Mouse (Mus musculus) urinary bladder, postnatal 4 days (tissue): ENCODE data around the gene Epc2.

ENCODE experiments used
- DNase-seq, 2 experiments: peaks; one replicate each; pipeline ENCODE4 v3.0.0; 2021 to 2022; ENCODE audit warnings: low spot score in 2 of 2

Epc2 gene

DNA sequence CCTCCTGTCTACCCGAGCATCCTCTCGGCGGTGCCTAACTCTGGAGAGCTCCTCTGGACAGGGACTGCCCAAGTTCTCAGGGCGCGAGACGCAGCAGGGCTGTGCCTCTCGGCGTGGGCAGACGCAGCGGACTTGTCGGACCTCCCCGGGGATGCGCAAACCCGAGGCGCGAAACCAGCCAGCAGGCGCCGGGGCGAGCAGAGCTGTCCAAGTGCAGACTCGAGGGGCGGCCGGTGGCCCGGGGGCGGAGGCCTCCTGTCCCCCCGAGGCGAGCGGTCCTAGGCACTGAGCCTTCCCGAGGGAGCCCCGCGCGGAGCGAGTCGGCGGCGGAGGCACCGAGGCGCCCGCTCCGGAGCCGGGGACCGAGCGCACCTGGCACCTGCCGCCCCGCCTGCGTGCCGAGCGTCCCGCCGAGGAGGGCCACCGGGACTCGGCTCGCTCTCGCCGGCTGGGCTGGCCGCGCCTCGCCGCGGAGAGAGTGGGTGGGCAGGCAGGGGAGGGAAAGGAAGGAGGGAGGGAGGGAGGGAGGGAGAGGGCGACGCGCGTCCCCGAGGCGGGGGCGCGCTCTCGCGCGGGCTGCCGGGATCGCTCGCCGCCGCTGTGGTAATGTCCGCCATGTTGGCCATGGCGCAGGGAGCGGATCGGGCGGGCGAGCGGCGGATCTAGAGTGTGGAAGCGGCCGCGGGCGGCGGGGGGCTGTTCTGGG, at the start of gene Epc2:
Epc2 (plus strand) TSS at position 556 of the 706 bp plus-strand sequence.
- DNase-seq = peak; percentile 80 to 83

DNA sequence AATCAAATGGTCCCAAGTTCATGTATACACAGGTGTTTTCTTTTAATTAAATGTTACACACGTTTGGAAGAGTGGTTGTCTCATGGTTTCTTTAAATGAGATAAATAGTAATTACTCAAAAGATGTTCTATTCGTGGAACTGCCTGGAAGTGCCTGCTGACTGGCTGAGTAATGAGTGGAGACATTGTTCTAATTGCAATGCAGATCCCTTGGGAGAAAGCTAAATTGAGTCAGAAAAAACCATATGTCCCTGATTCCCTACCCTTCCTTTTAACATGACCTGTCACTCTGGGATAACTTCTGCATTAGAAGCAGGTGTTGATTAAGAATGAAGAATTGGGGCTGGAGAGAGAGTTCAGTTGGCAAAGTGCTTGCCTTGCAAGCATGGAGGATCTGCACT, 45.3 kb upstream of the Epc2 start:
- no peak for DNase-seq

- DNase-seq = no peak
Measured at GRCm38 (mm10) chr2:49411685-49412084, 39.6 kb upstream of the Epc2 start.

GRCm38 (mm10) chr2:49412576-49412975, 38.7 kb upstream of the Epc2 start:
- no peak for DNase-seq

GRCm38 (mm10) chr2:49415868-49416267, 35.4 kb upstream of the Epc2 start:
- no peak for DNase-seq

- no peak for DNase-seq
Measured at GRCm38 (mm10) chr2:49417018-49417604, 34.2 kb upstream of the Epc2 start.

GRCm38 (mm10) chr2:49420396-49420795, 30.9 kb upstream of the Epc2 start:
- DNase-seq = no peak

- no peak for DNase-seq
Measured at GRCm38 (mm10) chr2:49423857-49424256, 27.4 kb upstream of the Epc2 start.

- no peak for DNase-seq
Measured at GRCm38 (mm10) chr2:49424788-49425187, 26.5 kb upstream of the Epc2 start.

GRCm38 (mm10) chr2:49426175-49426574, 25.1 kb upstream of the Epc2 start:
- DNase-seq = no peak

GRCm38 (mm10) chr2:49431015-49431414, 20.3 kb upstream of the Epc2 start:
- no peak for DNase-seq

GRCm38 (mm10) chr2:49433211-49433610, 18.1 kb upstream of the Epc2 start:
- no peak for DNase-seq

GRCm38 (mm10) chr2:49446238-49446637, 5.0 kb upstream of the Epc2 start:
- no peak for DNase-seq

DNA sequence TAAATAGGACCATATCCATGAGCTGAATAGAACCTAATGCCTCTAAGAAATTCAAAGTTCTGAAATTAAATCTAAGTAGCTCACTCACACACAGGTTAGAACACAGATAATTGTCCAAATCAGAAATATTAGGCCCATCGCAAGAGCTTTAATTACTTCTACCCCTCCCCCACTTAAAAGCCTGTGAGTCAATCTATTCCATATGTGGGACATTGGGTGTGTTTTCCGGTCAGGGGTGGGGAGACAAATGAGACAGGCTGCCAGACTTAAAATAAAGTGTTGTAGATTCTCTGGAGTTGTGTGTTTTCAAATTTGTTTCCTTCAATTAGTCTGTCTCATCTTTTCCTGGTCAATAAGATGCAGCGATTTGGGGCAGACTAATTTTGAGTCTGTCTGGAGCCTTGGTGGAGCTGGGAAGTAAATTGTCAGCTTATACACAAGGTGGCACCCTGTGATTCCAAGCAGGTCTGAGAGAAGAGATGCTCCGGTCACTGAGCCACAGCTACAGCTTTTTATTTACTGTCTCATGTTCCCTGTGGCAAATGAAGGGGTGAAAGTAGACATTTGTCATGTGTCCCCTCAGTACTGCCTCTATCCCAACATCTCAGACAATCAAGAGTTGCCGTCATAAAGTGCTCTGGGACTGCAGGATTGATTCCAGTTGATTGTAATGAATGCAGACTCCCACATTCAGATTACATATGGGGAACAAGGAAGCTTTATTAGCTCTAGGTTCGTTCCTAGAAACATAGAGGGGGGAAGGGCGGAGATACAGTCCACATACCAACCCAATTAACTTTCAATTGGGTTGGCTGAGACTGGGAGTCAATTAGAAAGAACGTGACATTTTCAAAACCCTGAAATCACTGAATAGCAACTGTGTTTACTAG, 3.5 kb upstream of the Epc2 start:
- DNase-seq = no peak

DNA sequence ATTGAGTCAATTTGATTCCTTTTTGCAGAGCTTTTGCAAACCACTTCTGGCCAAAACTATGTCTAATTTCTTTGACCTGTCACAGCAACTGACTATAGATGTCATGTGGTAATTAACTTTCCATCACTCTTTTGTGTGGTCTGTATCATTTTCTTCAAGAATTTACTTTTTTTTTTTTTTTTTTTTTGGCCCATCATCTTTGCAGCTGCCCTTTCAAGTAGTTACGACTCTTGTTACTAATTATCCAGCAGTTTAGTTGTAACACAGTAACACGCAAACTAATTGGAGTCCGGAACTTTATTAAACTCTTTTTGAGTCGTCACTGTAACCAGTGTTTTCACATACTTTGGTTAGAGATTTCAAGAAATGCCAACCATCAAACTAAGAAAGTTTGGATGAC, 819 bp upstream of the Epc2 start:
- no peak for DNase-seq

GRCm38 (mm10) chr2:49451637-49452211, 438 bp downstream of the Epc2 start:
- DNase-seq = peak; percentile 93

DNA sequence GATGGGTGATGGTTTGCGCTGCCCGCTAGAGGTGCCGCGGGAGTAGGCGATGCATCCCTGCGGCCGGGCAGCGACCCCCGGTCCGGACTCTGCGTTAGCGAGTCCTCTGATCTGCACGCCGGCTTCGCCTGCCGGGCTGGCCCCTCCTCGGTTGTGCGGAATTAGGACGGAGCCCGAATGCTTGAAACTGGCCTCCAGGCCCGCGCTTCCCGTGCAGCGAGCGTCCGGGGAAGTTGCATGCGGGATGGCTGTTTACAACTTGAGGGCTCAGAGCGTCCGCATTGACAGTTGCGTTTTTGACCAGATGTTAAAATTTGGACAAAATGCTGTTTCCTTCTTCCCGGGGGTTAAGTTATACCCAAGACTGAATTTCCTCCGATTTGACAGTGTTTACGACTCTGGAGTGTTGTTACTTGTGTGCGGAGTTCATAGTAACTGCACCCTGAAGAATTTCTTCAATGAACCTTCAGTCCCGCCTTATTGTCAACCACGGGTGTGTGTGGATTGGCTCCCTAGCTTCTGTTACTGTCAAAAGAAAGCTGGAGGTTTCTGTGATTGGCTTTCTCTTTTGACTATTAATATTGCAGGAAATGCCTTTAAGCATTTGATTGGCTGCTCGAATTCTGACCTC, 1.3 kb downstream of the Epc2 start:
- DNase-seq = peak in 1 of 2 experiments; percentile 29

DNA sequence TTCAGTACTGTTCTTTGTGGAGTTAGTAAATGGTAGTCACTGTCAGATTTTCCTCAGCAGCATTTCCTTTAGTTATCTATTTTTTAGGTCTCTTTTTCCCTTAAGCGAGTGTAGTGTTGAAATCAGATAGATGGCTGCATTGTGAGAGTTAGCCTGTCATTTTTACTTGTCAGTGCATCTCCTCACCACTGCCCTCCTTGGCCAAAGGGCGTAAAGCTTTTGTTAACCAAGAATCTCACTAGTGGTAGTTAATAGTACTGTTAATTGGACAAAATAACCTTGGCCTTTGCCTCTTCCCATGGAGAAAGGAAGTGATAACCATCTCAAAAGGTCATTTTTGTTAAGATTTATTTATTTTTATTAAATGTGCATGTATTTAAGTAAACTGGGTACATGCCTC, 6.5 kb downstream of the Epc2 start:
- DNase-seq = no peak

GRCm38 (mm10) chr2:49465672-49466222, 14.5 kb downstream of the Epc2 start:
- no peak for DNase-seq

DNA sequence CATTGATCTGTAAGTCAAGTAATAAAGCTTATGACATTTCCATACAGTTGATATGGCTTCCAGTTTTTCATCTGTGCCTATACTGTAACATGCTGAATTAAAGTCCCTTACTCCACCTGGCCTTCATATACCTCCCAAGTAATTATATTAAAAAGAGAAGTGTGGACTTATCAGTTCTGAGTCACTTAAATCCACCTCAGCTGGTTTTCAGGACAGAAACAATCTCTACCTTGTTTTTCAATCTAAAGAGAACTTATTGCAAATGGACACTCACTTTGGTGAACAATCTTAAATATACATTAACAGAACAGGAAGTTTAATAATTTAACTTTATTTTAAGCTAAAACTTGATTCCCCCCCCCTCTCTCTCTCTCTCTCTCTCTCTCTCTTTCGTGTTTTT, 15.8 kb downstream of the Epc2 start:
- DNase-seq = no peak

GRCm38 (mm10) chr2:49471188-49471587, 19.9 kb downstream of the Epc2 start:
- DNase-seq = no peak
